Mouse (Mus musculus) embryo, embryonic 10 days (tissue): Measurements from ENCODE around the gene Lrch3.
"Not testable (repeated sequence)": the region's sequence is repeated elsewhere in the genome, so short reads cannot be mapped to it uniquely, and the experiment has no call there.

ENCODE experiments used
- DNase-seq: peaks from one replicate; pipeline ENCODE4 v3.0.0-alpha.2; 2015; ENCODE audit warnings: low spot score

Gene Lrch3

GRCm38 (mm10) chr16:32913212-32913611, 688 bp upstream of the Lrch3 start:
- no peak for DNase-seq

GRCm38 (mm10) chr16:32915292-32916068, 1.6 kb downstream of the Lrch3 start:
- DNase-seq, result no peak

GRCm38 (mm10) chr16:32926629-32927028, 12.7 kb downstream of the Lrch3 start:
- DNase-seq, result not testable (repeated sequence)

GRCm38 (mm10) chr16:32927044-32927443, 13.1 kb downstream of the Lrch3 start:
- DNase-seq, result no peak

GRCm38 (mm10) chr16:32929918-32930317, 16.0 kb downstream of the Lrch3 start:
- DNase-seq, result no peak

- no peak for DNase-seq
Measured at GRCm38 (mm10) chr16:32934470-32934869, 20.6 kb downstream of the Lrch3 start.

- DNase-seq, result no peak
Measured at GRCm38 (mm10) chr16:32935088-32935487, 21.2 kb downstream of the Lrch3 start.

- DNase-seq, result no peak
Measured at GRCm38 (mm10) chr16:32937358-32937757, 23.5 kb downstream of the Lrch3 start.

- DNase-seq, result not testable (repeated sequence)
Measured at GRCm38 (mm10) chr16:32939301-32939700, 25.4 kb downstream of the Lrch3 start.

- DNase-seq, result not testable (repeated sequence)
Measured at GRCm38 (mm10) chr16:32939716-32940115, 25.8 kb downstream of the Lrch3 start.

GRCm38 (mm10) chr16:32941226-32941625, 27.3 kb downstream of the Lrch3 start:
- not testable (repeated sequence) for DNase-seq

GRCm38 (mm10) chr16:32942694-32943093, 28.8 kb downstream of the Lrch3 start:
- no peak for DNase-seq

- DNase-seq, result no peak
Measured at GRCm38 (mm10) chr16:32945379-32945778, 31.5 kb downstream of the Lrch3 start.

GRCm38 (mm10) chr16:32948016-32948415, 34.1 kb downstream of the Lrch3 start:
- no peak for DNase-seq

GRCm38 (mm10) chr16:32948656-32949055, 34.8 kb downstream of the Lrch3 start:
- no peak for DNase-seq

- no peak for DNase-seq
Measured at GRCm38 (mm10) chr16:32949281-32949680, 35.4 kb downstream of the Lrch3 start.

GRCm38 (mm10) chr16:32951074-32951473, 37.2 kb downstream of the Lrch3 start:
- DNase-seq, result no peak

- no peak for DNase-seq
Measured at GRCm38 (mm10) chr16:32953806-32954205, 39.9 kb downstream of the Lrch3 start.

- no peak for DNase-seq
Measured at GRCm38 (mm10) chr16:32954304-32954703, 40.4 kb downstream of the Lrch3 start.

- no peak for DNase-seq
Measured at GRCm38 (mm10) chr16:32956889-32957288, 43.0 kb downstream of the Lrch3 start.

- DNase-seq, result no peak
Measured at GRCm38 (mm10) chr16:32972535-32972934, 58.6 kb downstream of the Lrch3 start.

- no peak for DNase-seq
Measured at GRCm38 (mm10) chr16:32973047-32973446, 59.1 kb downstream of the Lrch3 start.

- DNase-seq, result no peak
Measured at GRCm38 (mm10) chr16:32980227-32980626, 66.3 kb downstream of the Lrch3 start.

- no peak for DNase-seq
Measured at GRCm38 (mm10) chr16:32981405-32981804, 67.5 kb downstream of the Lrch3 start.
